Mouse (Mus musculus) heart, adult 9 months (tissue): ENCODE measurements around the gene Wwox.

Experiments used
- DNase-seq, 2 experiments: peaks; one replicate each; pipeline ENCODE4 v3.0.0; 2022; ENCODE audit warnings: low spot score in 2 of 2

Wwox gene

DNA sequence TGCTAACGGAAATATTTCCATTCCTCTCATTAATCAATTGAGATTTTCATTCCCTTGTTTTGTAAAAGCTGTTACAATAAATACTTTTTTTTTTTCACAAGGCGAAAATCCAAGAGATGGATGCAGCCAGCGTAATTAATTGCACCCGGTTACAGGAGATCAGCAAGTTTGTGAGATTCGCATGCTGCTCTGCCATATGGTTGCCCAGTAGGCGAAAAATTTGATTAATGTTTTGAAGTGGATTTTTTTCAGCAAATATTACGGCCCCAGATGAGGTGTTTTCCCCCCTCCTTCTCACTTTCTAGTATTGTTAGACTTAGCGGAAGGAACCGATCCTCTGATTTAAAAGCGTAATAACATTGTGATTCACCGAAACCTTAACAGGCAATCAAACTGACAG lies 160.7 kb downstream of the Wwox start:
- DNase-seq: no peak

DNA sequence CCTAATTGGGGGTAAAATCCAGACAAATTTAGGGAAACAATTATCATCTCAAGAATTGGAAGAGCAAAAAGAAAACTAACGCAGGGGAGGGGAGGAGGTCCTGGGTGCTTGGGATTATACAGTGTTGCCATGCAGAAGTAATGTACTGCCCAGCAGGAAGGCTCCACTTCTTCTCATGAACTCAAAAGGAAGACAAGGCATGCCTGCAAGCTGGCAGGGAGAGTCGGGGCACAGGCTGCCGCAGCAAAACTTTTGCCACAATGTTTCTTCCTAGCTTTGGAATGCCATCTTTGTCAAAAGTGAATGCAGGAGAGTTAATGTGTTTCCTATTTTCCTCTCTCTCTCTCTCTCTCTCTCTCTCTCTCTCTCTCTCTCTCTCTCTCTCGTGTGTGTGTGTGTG lies 163.6 kb downstream of the Wwox start:
- DNase-seq: no peak

DNA sequence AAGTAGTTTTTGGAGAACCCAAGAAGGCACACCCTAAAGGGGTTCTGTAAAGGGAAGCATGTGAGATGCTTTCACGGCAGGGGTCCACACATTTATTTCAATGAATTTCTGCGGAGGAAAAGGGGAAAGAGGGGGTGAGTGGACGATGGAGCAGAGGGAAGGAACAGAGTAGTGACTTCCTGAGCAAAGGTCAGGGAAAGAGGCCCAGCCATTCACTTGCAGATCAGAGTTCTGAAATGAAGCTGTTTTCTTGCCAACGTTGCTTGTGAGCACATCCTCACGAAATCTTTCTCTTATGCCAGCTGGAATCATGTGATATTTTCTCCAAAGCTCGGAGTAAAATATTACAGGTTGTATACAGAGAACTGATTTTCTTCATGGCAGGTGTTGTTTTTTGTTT lies 164.1 kb downstream of the Wwox start:
- DNase-seq: no peak

DNA sequence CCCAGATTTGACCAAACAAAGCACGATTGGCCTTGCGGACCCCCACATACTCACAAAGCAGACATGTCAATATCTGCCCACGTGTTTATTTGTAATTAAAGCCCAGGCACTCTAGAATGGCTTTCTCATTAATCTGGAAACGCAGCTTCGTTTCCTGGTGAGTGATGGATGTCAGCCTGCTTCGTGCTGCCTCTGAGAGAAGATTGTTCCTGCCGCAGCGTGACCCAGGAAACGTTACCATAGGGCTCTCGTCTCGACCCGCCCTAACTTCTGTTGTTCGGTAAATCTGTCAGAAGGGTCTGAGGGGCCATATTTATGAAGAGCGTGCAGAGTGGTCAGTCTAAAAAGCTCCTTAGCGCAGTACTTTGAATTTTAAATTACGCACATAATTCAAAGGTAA lies 164.9 kb downstream of the Wwox start:
- no peak for DNase-seq

GRCm38 (mm10) chr8:114605651-114606050 lies 166.2 kb downstream of the Wwox start:
- no peak for DNase-seq

GRCm38 (mm10) chr8:114609330-114609729 lies 169.9 kb downstream of the Wwox start:
- DNase-seq: no peak

GRCm38 (mm10) chr8:114611075-114611474 lies 171.6 kb downstream of the Wwox start:
- no peak for DNase-seq

GRCm38 (mm10) chr8:114612091-114612490 lies 172.6 kb downstream of the Wwox start:
- DNase-seq: peak; percentile 5 to 18

DNA sequence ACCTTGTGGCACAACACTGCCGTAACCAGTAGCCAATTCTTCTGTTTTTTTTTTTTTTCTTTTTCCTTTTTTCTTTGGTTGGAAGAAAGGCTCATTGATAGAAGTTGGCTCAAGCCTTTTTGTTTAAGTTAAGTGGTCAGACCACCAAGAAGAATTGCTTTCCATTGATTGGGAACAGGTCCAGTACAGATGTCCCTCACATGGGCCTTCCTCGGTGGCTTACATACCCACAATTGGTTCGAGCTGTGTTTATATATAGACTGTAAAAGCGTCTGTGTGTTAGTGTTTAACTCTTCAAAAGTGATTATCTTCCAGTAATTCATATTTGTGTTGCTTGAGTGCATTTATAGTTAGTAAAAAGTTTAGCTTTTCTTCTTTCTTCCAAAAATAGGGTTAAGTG lies 176.0 kb downstream of the Wwox start:
- DNase-seq: no peak

GRCm38 (mm10) chr8:114615908-114616307 lies 176.5 kb downstream of the Wwox start:
- DNase-seq: no peak

- no peak for DNase-seq
Measured at GRCm38 (mm10) chr8:114618908-114619508, 179.6 kb downstream of the Wwox start.

DNA sequence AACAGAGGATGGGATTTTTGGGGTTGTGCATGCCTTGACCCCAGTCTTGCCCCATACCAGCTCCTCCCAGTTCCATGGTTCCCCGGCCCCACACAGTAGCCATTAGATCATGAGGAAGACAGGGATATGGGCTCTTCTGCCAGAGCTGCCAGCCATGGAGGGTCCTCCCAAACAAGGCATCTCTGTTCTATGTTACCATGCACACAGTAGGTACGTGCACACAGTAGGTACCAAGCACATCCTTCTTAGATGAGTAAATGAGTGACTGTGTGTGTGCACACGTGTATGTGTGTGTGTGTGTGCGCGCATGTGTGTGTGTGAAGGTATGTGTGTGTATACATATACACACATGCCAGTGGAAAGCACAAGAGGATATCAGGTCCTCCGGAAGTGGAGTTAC lies 185.9 kb downstream of the Wwox start:
- DNase-seq: no peak

GRCm38 (mm10) chr8:114626897-114627296 lies 187.4 kb downstream of the Wwox start:
- DNase-seq: no peak

- DNase-seq: no peak
Measured at GRCm38 (mm10) chr8:114629719-114630118, 190.3 kb downstream of the Wwox start.

DNA sequence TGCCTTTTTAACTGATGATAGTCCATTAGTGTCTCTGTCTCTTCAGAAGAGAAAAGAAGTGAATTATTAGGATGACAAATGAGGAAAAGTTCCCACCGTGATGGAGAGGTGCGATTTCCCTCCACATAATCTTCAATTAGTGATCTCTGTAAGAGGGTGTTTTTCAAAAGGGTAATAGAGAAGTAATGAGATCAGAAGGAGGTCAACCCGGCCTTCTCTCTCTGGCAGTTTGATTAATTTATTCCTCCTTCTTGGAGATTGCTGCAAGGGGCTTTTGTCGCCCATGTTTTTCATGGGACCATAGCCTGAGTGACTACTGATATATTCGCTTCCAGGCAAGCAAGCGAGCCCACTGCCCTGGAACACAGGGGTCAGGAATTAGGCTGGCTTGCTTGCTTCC lies 191.6 kb downstream of the Wwox start:
- no peak for DNase-seq

GRCm38 (mm10) chr8:114634151-114634550 lies 194.7 kb downstream of the Wwox start:
- DNase-seq: no peak

GRCm38 (mm10) chr8:114634669-114635410 lies 195.4 kb downstream of the Wwox start:
- no peak for DNase-seq

GRCm38 (mm10) chr8:114636376-114636775 lies 196.9 kb downstream of the Wwox start:
- DNase-seq: no peak

DNA sequence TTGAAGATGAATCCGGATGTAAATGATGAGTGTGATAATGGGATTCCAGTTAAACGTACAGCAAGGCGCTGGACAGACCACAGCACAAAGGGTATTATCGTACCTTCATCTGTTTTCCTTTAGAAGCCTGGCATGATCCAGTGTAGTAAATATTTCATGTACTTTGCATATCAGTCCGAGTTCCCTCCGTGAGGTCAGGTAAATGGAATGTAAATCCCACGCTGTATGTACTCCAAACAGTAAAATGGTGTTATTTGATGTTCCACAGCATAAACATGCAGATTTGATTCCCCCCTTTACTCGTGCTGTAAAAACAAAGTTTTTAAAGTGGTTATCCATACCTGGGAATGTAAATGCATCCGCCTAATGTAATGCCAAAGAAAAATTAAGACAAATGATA lies 202.4 kb downstream of the Wwox start:
- DNase-seq: no peak

DNA sequence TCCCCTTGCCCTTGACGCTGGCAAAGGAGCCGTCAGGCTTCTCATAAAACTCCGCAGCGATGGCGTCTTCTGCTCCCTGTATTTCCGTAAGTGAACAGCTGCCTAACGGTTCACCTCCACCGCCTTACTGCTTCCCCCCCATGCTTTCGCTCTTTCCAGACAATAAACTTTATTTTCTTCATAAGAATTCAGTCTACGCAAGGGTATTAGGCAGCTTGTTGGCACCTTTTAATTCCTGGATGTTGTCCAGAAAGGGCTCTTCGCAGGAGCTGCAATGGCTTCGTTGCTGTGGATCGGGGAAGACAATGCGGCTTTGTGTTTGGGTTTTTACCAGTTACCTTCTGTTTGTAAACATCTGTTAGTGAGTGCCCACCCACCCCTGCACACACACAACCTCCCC lies 211.3 kb downstream of the Wwox start:
- DNase-seq: no peak

DNA sequence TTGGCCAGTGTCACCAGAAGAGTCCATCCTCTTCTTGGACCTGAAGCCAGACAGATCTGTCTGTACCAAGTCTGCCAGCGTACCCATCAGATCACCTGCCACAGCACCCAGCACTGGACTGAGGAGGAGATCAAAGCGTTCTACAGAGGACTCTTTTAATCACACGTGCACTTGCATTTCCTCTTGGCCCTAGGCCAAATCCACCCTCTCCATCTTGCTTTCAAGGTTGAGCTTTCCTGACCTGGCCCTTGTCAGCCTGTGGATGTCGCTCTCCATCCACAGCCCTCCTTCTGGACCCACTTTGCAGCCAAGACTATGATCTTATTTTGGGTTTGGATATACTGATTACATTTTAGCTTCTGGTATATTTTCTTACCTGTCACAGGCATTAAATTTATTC lies 218.3 kb downstream of the Wwox start:
- no peak for DNase-seq

GRCm38 (mm10) chr8:114658475-114658874 lies 219.0 kb downstream of the Wwox start:
- DNase-seq: no peak

DNA sequence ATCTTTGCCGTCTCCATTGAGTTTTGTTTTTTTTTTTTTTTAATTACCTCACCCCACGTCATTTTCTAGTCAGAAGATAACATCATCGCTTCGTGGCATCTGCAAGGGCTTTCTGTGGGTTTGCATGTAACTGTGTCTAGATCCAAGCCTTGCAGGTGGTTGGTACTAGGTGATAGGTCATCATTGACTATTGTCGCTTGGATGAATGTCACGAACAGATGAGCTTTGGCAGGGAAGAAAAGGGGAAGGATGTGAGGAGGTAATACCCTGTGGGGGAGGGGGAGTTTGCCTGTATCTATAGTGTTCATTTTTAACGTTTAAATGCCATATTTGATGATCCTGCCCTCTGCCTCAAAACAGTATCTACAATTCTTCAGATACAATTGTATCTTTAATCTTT lies 223.6 kb downstream of the Wwox start:
- DNase-seq: no peak

DNA sequence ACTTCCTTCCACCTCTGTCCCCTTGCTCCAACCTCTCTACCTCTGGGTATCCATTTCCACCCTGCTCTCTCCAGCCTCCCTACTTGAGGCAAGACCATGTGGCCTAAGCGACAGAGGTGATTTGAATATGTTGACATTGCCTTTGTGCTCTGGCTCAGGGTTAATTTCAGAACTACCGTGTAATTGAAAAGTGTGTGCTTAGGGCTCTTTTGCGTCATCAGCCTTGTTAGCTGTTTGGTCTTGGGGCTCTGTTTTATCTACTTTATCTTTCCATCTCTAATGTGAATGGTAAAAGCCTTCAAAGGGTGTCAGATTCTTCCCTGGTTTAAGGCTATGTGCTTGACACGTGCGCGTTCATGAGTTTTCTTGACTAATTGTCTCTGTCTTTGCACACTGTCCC lies 226.1 kb downstream of the Wwox start:
- DNase-seq: no peak
